Mouse (Mus musculus) stomach, postnatal 0 days (tissue): ENCODE measurements around the gene Gm26657.

Source experiments
- CTCF ChIP-seq: IDR thresholded peaks from 2 replicates; pipeline ENCODE4 v1.5.1; 2016; ENCODE audit warnings: antibody characterized with exemption, low read depth, mild to moderate bottlenecking, moderate library complexity
- EP300 ChIP-seq: optimal IDR thresholded peaks from 2 replicates; pipeline ENCODE3; 2016; ENCODE audit warnings: antibody characterized with exemption

GRCm38 (mm10) chr4:56740020-56740485 lies at the start of gene Gm26657:
- TF ChIP-seq CTCF: no peak
- TF ChIP-seq EP300: no peak
